Mouse (Mus musculus): ENCODE measurements around the gene Snx5. TPM values are rescaled to one million over a fixed set of nuclear protein-coding genes. Genes with fewer than 3 reads are reported as not detected.

The Snx5 gene
- polyA plus RNA-seq, 1 experiment from 2014 or later: 103 TPM

DNA sequence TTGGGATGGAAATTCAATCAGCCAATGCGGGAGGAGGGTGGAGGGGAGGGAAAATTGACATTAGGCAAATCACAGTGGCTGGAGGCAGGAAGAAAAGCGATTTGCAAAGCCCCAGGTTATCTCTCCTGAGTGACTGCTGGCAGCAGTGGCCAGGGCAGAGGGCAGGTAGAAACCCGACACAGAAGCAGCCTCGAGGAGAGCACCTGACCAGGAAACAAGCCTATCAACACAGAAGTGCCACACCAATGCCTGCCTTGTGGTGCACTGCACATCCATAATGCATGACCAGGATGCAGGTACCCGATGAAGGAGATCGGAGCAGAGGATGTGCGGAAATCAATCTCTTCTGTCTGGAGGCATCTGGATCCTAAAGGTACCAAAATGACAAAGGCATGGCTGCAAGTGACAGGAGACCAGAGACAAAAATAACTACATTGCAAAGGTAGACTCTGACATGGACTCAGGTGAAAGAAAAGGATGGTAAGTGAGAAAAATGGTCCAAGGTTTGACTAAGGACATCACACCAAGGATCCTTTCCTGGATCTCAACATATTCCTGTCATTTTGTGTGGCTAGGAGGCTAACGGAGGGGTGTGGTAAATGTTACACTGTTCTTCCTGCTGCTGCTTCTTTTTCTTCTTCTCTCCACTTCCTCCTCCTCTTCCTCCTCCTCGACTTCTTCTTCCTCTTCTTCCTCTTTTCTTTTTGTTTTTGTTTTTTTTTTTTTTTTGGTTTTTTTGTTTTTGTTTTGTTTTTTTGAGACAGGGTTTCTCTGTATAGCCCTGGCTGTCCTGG, 33.7 kb downstream of the Snx5 start:
- H3K27ac ChIP-seq (ENCODE audit: low read length): no peak overlapping the region
- H3K36me3 ChIP-seq (ENCODE audit: control insufficient read depth, insufficient read depth, low read length): no peaks in the 10 kb centered on the region
- no peak overlapping the region for H3K9ac ChIP-seq (ENCODE audit: low read length)
- WGBS: 48% methylated on average over 9 of the region's 9 CpGs
- H3K4me2 ChIP-seq (ENCODE audit: low read depth, low read length): no peak overlapping the region
- H3K9me3 ChIP-seq (ENCODE audit: control insufficient read depth, low read length): peaks cover 3% of the 10 kb centered on the region; the same call in 1 of the 2 replicates
- no peak overlapping the region for H3K4me3 ChIP-seq (ENCODE audit: low read length)
- H3K4me1 ChIP-seq (replicated peaks; ENCODE audit: control insufficient read depth, insufficient read depth, low read length): no peaks in the 10 kb centered on the region
- H3K27me3 ChIP-seq (ENCODE audit: control insufficient read depth, insufficient read depth, low read depth, low read length): no peaks in the 10 kb centered on the region
- no peak for ATAC-seq (ENCODE audit: low read depth)

- H3K4me2 ChIP-seq (ENCODE audit: low read depth, low read length): no peak overlapping the region
- no peak for ATAC-seq (ENCODE audit: low read depth)
- no peaks in the 10 kb centered on the region for H3K27me3 ChIP-seq (ENCODE audit: control insufficient read depth, insufficient read depth, low read depth, low read length)
- no peaks in the 10 kb centered on the region for H3K36me3 ChIP-seq (ENCODE audit: control insufficient read depth, insufficient read depth, low read length)
- 36% methylated on average over 3 of the region's 3 CpGs for WGBS
- peaks cover 3% of the 10 kb centered on the region; the same call in 1 of the 2 replicates for H3K9me3 ChIP-seq (ENCODE audit: control insufficient read depth, low read length)
- H3K4me1 ChIP-seq (replicated peaks; ENCODE audit: control insufficient read depth, insufficient read depth, low read length): no peaks in the 10 kb centered on the region
- H3K27ac ChIP-seq (ENCODE audit: low read length): no peak overlapping the region
- H3K9ac ChIP-seq (ENCODE audit: low read length): no peak overlapping the region
- H3K4me3 ChIP-seq (ENCODE audit: low read length): no peak overlapping the region
These were observed 34.9 kb downstream of the Snx5 start for GRCm38 (mm10) chr2:144235776-144236175.

- Histone ChIP-seq H3K9me3 (ENCODE audit: control insufficient read depth, low read length) (peaks cover 3% of the 10 kb centered on the region; the same call in 1 of the 2 replicates), H3K27me3 (ENCODE audit: control insufficient read depth, insufficient read depth, low read depth, low read length) (no peaks in the 10 kb centered on the region), H3K9ac (ENCODE audit: low read length) (no peak overlapping the region), H3K4me2 (ENCODE audit: low read depth, low read length) (no peak overlapping the region), H3K27ac (ENCODE audit: low read length) (no peak overlapping the region), H3K36me3 (ENCODE audit: control insufficient read depth, insufficient read depth, low read length) (no peaks in the 10 kb centered on the region), H3K4me3 (ENCODE audit: low read length) (no peak overlapping the region), H3K4me1 (replicated peaks; ENCODE audit: control insufficient read depth, insufficient read depth, low read length) (no peaks in the 10 kb centered on the region)
- WGBS: 62% methylated on average over 3 of the region's 3 CpGs
- no peak for ATAC-seq (ENCODE audit: low read depth)
These were observed 37.2 kb downstream of the Snx5 start for GRCm38 (mm10) chr2:144233534-144233933.

GRCm38 (mm10) chr2:144231115-144231514, 39.6 kb downstream of the Snx5 start:
- Histone ChIP-seq H3K36me3 (ENCODE audit: control insufficient read depth, insufficient read depth, low read length) (no peaks in the 10 kb centered on the region), H3K27me3 (ENCODE audit: control insufficient read depth, insufficient read depth, low read depth, low read length) (no peaks in the 10 kb centered on the region), H3K4me1 (replicated peaks; ENCODE audit: control insufficient read depth, insufficient read depth, low read length) (no peaks in the 10 kb centered on the region), H3K9me3 (ENCODE audit: control insufficient read depth, low read length) (peaks cover 3% of the 10 kb centered on the region; the same call in 1 of the 2 replicates), H3K4me2 (ENCODE audit: low read depth, low read length) (no peak overlapping the region), H3K9ac (ENCODE audit: low read length) (no peak overlapping the region), H3K4me3 (ENCODE audit: low read length) (no peak overlapping the region), H3K27ac (ENCODE audit: low read length) (no peak overlapping the region)
- ATAC-seq (ENCODE audit: low read depth): no peak
- 66% methylated on average over 5 of the region's 5 CpGs for WGBS

DNA sequence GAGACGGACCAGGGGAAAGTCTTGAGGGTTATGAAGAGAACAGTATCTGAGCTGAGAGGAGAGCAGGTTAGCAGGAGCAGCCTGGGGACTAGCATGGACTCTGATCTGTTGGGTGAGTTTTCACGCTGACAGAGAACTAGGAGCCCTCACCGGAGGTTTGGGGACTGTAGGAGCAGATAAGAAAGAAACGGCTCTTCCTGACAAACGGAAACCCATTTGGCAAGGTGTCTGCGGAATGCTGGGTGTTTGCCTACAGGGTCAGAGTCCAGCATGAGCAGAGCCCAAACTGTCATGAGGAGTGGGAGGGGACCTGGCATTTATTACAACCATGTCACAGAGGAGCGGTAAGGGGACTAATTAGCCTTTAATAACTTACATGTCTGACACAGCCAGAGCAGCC, 40.2 kb downstream of the Snx5 start:
- 12% methylated on average over 7 of the region's 7 CpGs for WGBS
- H3K4me1 ChIP-seq (replicated peaks; ENCODE audit: control insufficient read depth, insufficient read depth, low read length): no peaks in the 10 kb centered on the region
- ATAC-seq (ENCODE audit: low read depth): no peak
- no peak overlapping the region for H3K9ac ChIP-seq (ENCODE audit: low read length)
- peaks cover 3% of the 10 kb centered on the region; the same call in 1 of the 2 replicates for H3K9me3 ChIP-seq (ENCODE audit: control insufficient read depth, low read length)
- no peaks in the 10 kb centered on the region for H3K36me3 ChIP-seq (ENCODE audit: control insufficient read depth, insufficient read depth, low read length)
- H3K27ac ChIP-seq (ENCODE audit: low read length): no peak overlapping the region
- H3K4me3 ChIP-seq (ENCODE audit: low read length): no peak overlapping the region
- no peaks in the 10 kb centered on the region for H3K27me3 ChIP-seq (ENCODE audit: control insufficient read depth, insufficient read depth, low read depth, low read length)
- no peak overlapping the region for H3K4me2 ChIP-seq (ENCODE audit: low read depth, low read length)

GRCm38 (mm10) chr2:144229647-144230046, 41.1 kb downstream of the Snx5 start:
- no peak for ATAC-seq (ENCODE audit: low read depth)
- Histone ChIP-seq H3K9ac (ENCODE audit: low read length) (no peak overlapping the region), H3K4me3 (ENCODE audit: low read length) (no peak overlapping the region), H3K27me3 (ENCODE audit: control insufficient read depth, insufficient read depth, low read depth, low read length) (no peaks in the 10 kb centered on the region), H3K27ac (ENCODE audit: low read length) (no peak overlapping the region), H3K4me1 (replicated peaks; ENCODE audit: control insufficient read depth, insufficient read depth, low read length) (no peaks in the 10 kb centered on the region), H3K4me2 (ENCODE audit: low read depth, low read length) (no peak overlapping the region), H3K9me3 (ENCODE audit: control insufficient read depth, low read length) (peaks cover under 1% of the 10 kb centered on the region; the same call in 1 of the 2 replicates), H3K36me3 (ENCODE audit: control insufficient read depth, insufficient read depth, low read length) (no peaks in the 10 kb centered on the region)
- 84% methylated on average over 14 of the region's 14 CpGs for WGBS

DNA sequence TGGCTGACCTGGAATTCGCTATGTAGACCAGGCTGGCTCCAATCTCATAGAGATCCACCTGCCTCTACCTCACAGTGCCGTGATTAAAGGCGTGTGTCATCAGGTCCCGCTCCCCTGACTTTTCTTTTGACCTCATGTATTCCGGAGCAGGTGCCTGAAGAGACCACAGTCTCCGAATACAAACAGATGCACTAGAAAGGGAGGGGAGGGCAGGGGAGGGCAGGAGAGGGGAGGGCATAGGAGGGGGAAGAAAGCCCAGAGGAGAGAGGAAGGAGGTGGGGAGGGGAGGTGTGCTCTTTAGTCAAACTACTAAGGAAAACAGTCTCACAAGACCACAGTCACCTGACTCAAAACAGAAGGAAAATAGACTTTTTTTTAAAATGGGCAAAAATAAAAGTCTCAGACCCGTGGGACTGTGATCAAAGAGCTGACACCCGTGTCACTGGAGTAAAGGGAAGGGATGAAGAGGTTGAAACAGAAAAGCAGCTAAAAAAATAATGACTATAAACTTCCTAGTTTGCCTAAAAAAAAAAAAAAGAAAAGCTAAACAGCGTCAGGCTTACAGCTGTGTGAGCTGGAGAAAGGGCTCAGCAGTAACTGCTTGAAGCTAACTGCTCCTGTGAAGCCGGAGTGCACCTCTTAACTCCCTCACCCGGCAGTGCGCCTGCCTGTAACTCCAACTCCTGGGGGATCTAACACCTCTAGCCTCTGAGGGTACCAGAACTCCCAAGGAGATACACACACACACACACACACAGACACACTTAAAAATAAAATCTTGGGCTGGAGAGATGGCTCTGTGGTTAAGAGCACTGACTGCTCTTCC, 42.0 kb downstream of the Snx5 start:
- ATAC-seq (ENCODE audit: low read depth): no peak
- Histone ChIP-seq H3K36me3 (ENCODE audit: control insufficient read depth, insufficient read depth, low read length) (no peaks in the 10 kb centered on the region), H3K27ac (ENCODE audit: low read length) (no peak overlapping the region), H3K9me3 (ENCODE audit: control insufficient read depth, low read length) (no peaks in the 10 kb centered on the region), H3K4me2 (ENCODE audit: low read depth, low read length) (no peak overlapping the region), H3K4me1 (replicated peaks; ENCODE audit: control insufficient read depth, insufficient read depth, low read length) (no peaks in the 10 kb centered on the region), H3K4me3 (ENCODE audit: low read length) (no peak overlapping the region), H3K9ac (ENCODE audit: low read length) (no peak overlapping the region), H3K27me3 (ENCODE audit: control insufficient read depth, insufficient read depth, low read depth, low read length) (no peaks in the 10 kb centered on the region)
- 74% methylated on average over 12 of the region's 12 CpGs for WGBS

- Histone ChIP-seq H3K27ac (ENCODE audit: low read length) (no peak overlapping the region), H3K9me3 (ENCODE audit: control insufficient read depth, low read length) (no peaks in the 10 kb centered on the region), H3K27me3 (ENCODE audit: control insufficient read depth, insufficient read depth, low read depth, low read length) (no peaks in the 10 kb centered on the region), H3K4me1 (replicated peaks; ENCODE audit: control insufficient read depth, insufficient read depth, low read length) (no peaks in the 10 kb centered on the region), H3K9ac (ENCODE audit: low read length) (no peak overlapping the region), H3K4me2 (ENCODE audit: low read depth, low read length) (no peak overlapping the region), H3K36me3 (ENCODE audit: control insufficient read depth, insufficient read depth, low read length) (no peaks in the 10 kb centered on the region), H3K4me3 (ENCODE audit: low read length) (no peak overlapping the region)
- 85% methylated on average over 12 of the region's 12 CpGs for WGBS
- ATAC-seq (ENCODE audit: low read depth): no peak
These were observed 43.7 kb downstream of the Snx5 start for GRCm38 (mm10) chr2:144226906-144227586.

DNA sequence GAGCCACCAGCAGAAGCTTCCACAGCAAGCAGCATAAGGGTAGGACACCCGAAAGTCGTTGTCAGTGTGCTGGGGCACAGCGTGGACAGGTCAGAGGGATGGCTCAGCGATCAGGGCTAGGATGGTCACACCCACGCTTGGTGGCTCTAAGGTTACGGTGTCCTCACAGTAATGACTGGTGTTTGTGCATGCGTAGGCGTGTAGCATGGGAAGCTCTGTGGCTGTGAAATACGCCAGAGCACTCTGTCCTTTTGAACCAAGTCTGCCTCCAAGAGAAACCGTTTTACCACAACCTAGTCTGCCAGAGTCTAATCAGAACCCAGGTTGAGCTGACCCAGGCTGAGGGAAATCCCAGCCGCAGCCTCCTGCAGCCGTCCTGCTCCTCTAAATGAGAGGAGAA, 46.4 kb downstream of the Snx5 start:
- no peak for ATAC-seq (ENCODE audit: low read depth)
- H3K9ac ChIP-seq (ENCODE audit: low read length): no peak overlapping the region
- no peak overlapping the region for H3K27ac ChIP-seq (ENCODE audit: low read length)
- no peak overlapping the region for H3K4me2 ChIP-seq (ENCODE audit: low read depth, low read length)
- H3K27me3 ChIP-seq (ENCODE audit: control insufficient read depth, insufficient read depth, low read depth, low read length): no peaks in the 10 kb centered on the region
- no peaks in the 10 kb centered on the region for H3K4me1 ChIP-seq (replicated peaks; ENCODE audit: control insufficient read depth, insufficient read depth, low read length)
- no peak overlapping the region for H3K4me3 ChIP-seq (ENCODE audit: low read length)
- H3K9me3 ChIP-seq (ENCODE audit: control insufficient read depth, low read length): no peaks in the 10 kb centered on the region
- no peaks in the 10 kb centered on the region for H3K36me3 ChIP-seq (ENCODE audit: control insufficient read depth, insufficient read depth, low read length)
- WGBS: 54% methylated on average over 12 of the region's 12 CpGs

All from lung, embryonic 16.5 days (tissue).